Mouse (Mus musculus): ENCODE measurements at regions not wholly inside any gene's neighbourhood (a gene's known extent, or its start where the extent isn't known, plus 50 kb on each side); places are given as distances from the start of the nearest gene placed in this dataset.

DNA sequence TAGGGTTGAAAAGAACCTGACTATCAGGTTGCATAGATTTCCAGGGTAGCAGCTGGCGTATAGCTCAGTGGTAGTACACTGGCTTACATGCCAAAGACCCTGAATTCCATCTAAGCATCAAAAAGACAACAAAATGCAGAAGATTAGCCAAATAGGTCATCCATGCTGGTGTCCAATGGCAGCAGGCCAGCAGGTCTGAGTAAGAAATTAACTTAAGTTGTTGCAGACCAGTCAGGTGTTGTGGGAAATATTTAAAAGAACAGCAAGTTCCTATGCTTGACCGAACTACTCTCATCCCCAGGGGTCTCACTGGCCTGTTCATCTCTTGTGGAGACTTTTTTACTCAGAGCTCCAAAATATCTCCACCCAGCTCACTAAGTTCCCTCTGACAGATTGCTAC lies 602.7 kb upstream of the Intu start:
- TF ChIP-seq CTCF (IDR thresholded peaks at IDR 0.05; ENCODE audit: low read depth, low read length) = no peak
- TF ChIP-seq POLR2A (IDR thresholded peaks at IDR 0.05; ENCODE audit: extremely low read depth, insufficient read depth, low read length) = no peak

All from liver, adult 2 months (tissue).